Mouse (Mus musculus) kidney, embryonic 16.5 days (tissue): ENCODE data around the gene Ttc36. TPM values are rescaled to one million over a fixed set of nuclear protein-coding genes. Genes with fewer than 3 reads are reported as not detected.
"Not testable (repeated sequence)": the region's sequence is repeated elsewhere in the genome, so short reads cannot be mapped to it uniquely, and the experiment has no call there.

ENCODE experiments used
- ATAC-seq: fragments of 200-750 bp; cut with Nextera tagmentation; 2 replicates; pipeline ENCODE4 v1.8.0; 2017; ENCODE audit warnings: moderate TSS enrichment; ENCODE audit not compliant: low FRiP score, low TSS enrichment
- H3K27ac ChIP-seq: fragments of 300-500 bp; sonication (generic); 2 replicates; pipeline ENCODE4 v1.5.1; 2014; ENCODE audit warnings: low read length
- H3K27me3 ChIP-seq: fragments of 300-500 bp; sonication (generic); 2 replicates; pipeline ENCODE4 v1.6.1; 2014; ENCODE audit warnings: low read length, control low read depth, mixed read lengths; ENCODE audit not compliant: insufficient read depth
- H3K36me3 ChIP-seq: fragments of 300-500 bp; sonication (generic); 2 replicates; pipeline ENCODE4 v1.6.1; 2014; ENCODE audit warnings: low read length, control low read depth, mixed read lengths; ENCODE audit not compliant: insufficient read depth
- H3K4me1 ChIP-seq: fragments of 300-500 bp; sonication (generic); 2 replicates; pipeline ENCODE4 v1.6.1; 2014; ENCODE audit warnings: low read length, control low read depth, mixed read lengths; ENCODE audit not compliant: insufficient read depth
- H3K4me2 ChIP-seq: fragments of 300-500 bp; sonication (generic); replicated peaks from 2 replicates; pipeline ENCODE4 v1.6.1; 2014; ENCODE audit warnings: low read depth, low read length
- H3K4me3 ChIP-seq: fragments of 300-500 bp; sonication (generic); 2 replicates; pipeline ENCODE4 v1.5.1; 2014; ENCODE audit warnings: mild to moderate bottlenecking, low read length
- H3K9ac ChIP-seq: fragments of 300-500 bp; sonication (generic); replicated peaks from 2 replicates; pipeline ENCODE4 v1.6.1; 2014; ENCODE audit warnings: low read length
- H3K9me3 ChIP-seq: fragments of 300-500 bp; sonication (generic); 2 replicates; pipeline ENCODE4 v1.6.1; 2016; ENCODE audit warnings: low read length, control low read depth
- WGBS: fragments of 180-500 bp; shearing (Covaris S2); extraction: QIAGEN DNeasy Blood & Tissue Kit; methylation state at CpG from one replicate; pipeline ENCODE4 v1.1.7; 2014; 5-methylcytosine and 5-hydroxymethylcytosine counted together
- polyA plus RNA-seq: library from polyadenylated mRNA; unstranded; fragments of >200 nt; fragmentation: Nextera tagmentation; extraction: Ambion mirVana; gene quantifications from 2 replicates; pipeline ENCODE4 v1.2.1, GENCODE M21; 2015

Ttc36 gene
- polyA plus RNA-seq, 1 experiment from 2014 or later, result 182 TPM

- no peak for ATAC-seq
- 81% methylated on average over 9 of the region's 9 CpGs for WGBS
- H3K36me3 ChIP-seq, result peaks cover 49% of the 10 kb centered on the region
These were observed 10.0 kb downstream of the Ttc36 start for GRCm38 (mm10) chr9:44792842-44793241.

GRCm38 (mm10) chr9:44772750-44773651 is 29.9 kb downstream of the Ttc36 start:
- Histone ChIP-seq H3K9me3 (no peaks in the 10 kb centered on the region), H3K4me1 (peaks cover 8% of the 10 kb centered on the region)
- under 1% methylated on average over 41 of the region's 41 CpGs for WGBS

More at GRCm38 (mm10) chr9:44792842-44793241, 10.0 kb downstream of the Ttc36 start:
- H3K4me3 ChIP-seq, result no peak overlapping the region
- H3K27me3 ChIP-seq, result no peaks in the 10 kb centered on the region
- no peaks in the 10 kb centered on the region for H3K9me3 ChIP-seq
- no peak overlapping the region for H3K4me2 ChIP-seq
- H3K4me1 ChIP-seq, result no peaks in the 10 kb centered on the region
- no peak overlapping the region for H3K9ac ChIP-seq
- no peak overlapping the region for H3K27ac ChIP-seq

GRCm38 (mm10) chr9:44772392-44772749 is 30.5 kb downstream of the Ttc36 start:
- ATAC-seq, result no peak
- Histone ChIP-seq H3K9me3 (no peaks in the 10 kb centered on the region), H3K27me3 (no peaks in the 10 kb centered on the region), H3K27ac (peak overlapping the region; percentile 70), H3K36me3 (peaks cover 9% of the 10 kb centered on the region), H3K4me1 (peaks cover 8% of the 10 kb centered on the region), H3K9ac (peak overlapping the region; percentile 41; the same call in 1 of the 2 replicates), H3K4me3 (no peak overlapping the region), H3K4me2 (no peak overlapping the region)
- 21% methylated on average over 5 of the region's 5 CpGs for WGBS

More at GRCm38 (mm10) chr9:44772750-44773651, 29.9 kb downstream of the Ttc36 start:
- H3K9ac ChIP-seq, result peak overlapping the region; percentile 92
- H3K36me3 ChIP-seq, result peaks cover 9% of the 10 kb centered on the region
- ATAC-seq, result peak; percentile 100
- H3K27ac ChIP-seq, result peak overlapping the region; percentile 86
- peak overlapping the region; percentile 72 for H3K4me3 ChIP-seq
- H3K27me3 ChIP-seq, result no peaks in the 10 kb centered on the region
- H3K4me2 ChIP-seq, result peak overlapping the region; percentile 89

- H3K9me3 ChIP-seq, result no peaks in the 10 kb centered on the region
- 94% methylated on average over 5 of the region's 5 CpGs for WGBS
- H3K4me2 ChIP-seq, result no peak overlapping the region
- no peaks in the 10 kb centered on the region for H3K27me3 ChIP-seq
- H3K27ac ChIP-seq, result no peak overlapping the region
- H3K36me3 ChIP-seq, result peaks cover 9% of the 10 kb centered on the region
- peaks cover 11% of the 10 kb centered on the region for H3K4me1 ChIP-seq
- no peak overlapping the region for H3K4me3 ChIP-seq
- no peak overlapping the region for H3K9ac ChIP-seq
- ATAC-seq, result no peak
These were observed 31.5 kb downstream of the Ttc36 start for GRCm38 (mm10) chr9:44771376-44771775.

- Histone ChIP-seq H3K4me2 (peak overlapping the region; percentile 81), H3K4me3 (peak overlapping the region; percentile 100), H3K4me1 (peaks cover 29% of the 10 kb centered on the region), H3K27ac (0 out of 2 replicates have a peak overlapping the region, but pooled peaks have one; percentile 33)
- H3K9ac ChIP-seq, ATAC-seq, H3K27me3 ChIP-seq, H3K36me3 ChIP-seq, H3K9me3 ChIP-seq: not testable (repeated sequence)
- WGBS, result 45% methylated on average over 7 of the region's 9 CpGs
These were observed 34.9 kb downstream of the Ttc36 start for GRCm38 (mm10) chr9:44768029-44768394.

GRCm38 (mm10) chr9:44767101-44768028 is 35.5 kb downstream of the Ttc36 start, which contains the start of the genes Arcn1 and Ift46:
Gene Arcn1, minus strand, starts transcription at chr9:44767845.
Gene Ift46, plus strand, starts transcription at chr9:44767908.
- H3K36me3 ChIP-seq, result no peaks in the 10 kb centered on the region
- no peaks in the 10 kb centered on the region for H3K9me3 ChIP-seq
- H3K4me3 ChIP-seq, result peak within 1 kb of the TSS; percentile 100
- H3K27me3 ChIP-seq, result no peaks in the 10 kb centered on the region
- H3K9ac ChIP-seq, result peak within 1 kb of the TSS; percentile 99
- WGBS, result under 1% methylated on average over 76 of the region's 82 CpGs
- peak within 1 kb of the TSS; percentile 81 for H3K4me2 ChIP-seq
- peak within 1 kb of the TSS; percentile 98 for H3K27ac ChIP-seq
- H3K4me1 ChIP-seq, result peaks cover 28% of the 10 kb centered on the region
- ATAC-seq, result peak; percentile 84

- WGBS, result 54% methylated on average over 2 of the region's 2 CpGs
- ATAC-seq, result no peak
These were observed 42.0 kb downstream of the Ttc36 start for GRCm38 (mm10) chr9:44760873-44761272.

More at GRCm38 (mm10) chr9:44760873-44761272, 42.0 kb downstream of the Ttc36 start:
- H3K9me3 ChIP-seq, result no peaks in the 10 kb centered on the region
- H3K4me3 ChIP-seq, result no peak overlapping the region
- peaks cover 23% of the 10 kb centered on the region; the same call in 1 of the 2 replicates for H3K36me3 ChIP-seq
- no peaks in the 10 kb centered on the region for H3K27me3 ChIP-seq
- H3K4me1 ChIP-seq, result peaks cover 26% of the 10 kb centered on the region
- H3K4me2 ChIP-seq, result no peak overlapping the region
- no peak overlapping the region for H3K27ac ChIP-seq
- no peak overlapping the region for H3K9ac ChIP-seq

Other genes starting within 250 kb of the Ttc36 start
- 0.11 TPM in 1 of 2 replicates, not detected in the other for gene Cxcr5, start 241.2 kb downstream of the Ttc36 start, polyA plus RNA-seq
- gene Ddx6, start 198.2 kb downstream of the Ttc36 start, polyA plus RNA-seq, result 11.2 and 13.9 TPM in 2 replicates
- gene Treh, start 129.8 kb downstream of the Ttc36 start, polyA plus RNA-seq, result 0.17 TPM in 1 of 2 replicates, not detected in the other
- 37.0 and 37.6 TPM in 2 replicates for gene Phldb1, start 67.9 kb downstream of the Ttc36 start, polyA plus RNA-seq
- gene Arcn1, start 35.2 kb downstream of the Ttc36 start, polyA plus RNA-seq, result 217 and 219 TPM in 2 replicates
- gene Ift46, start 35.2 kb downstream of the Ttc36 start, polyA plus RNA-seq, result 100 and 111 TPM in 2 replicates
- 34.9 and 40.4 TPM in 2 replicates for gene Tmem25, start 3.8 kb downstream of the Ttc36 start, polyA plus RNA-seq
- gene Kmt2a, start 78.2 kb upstream of the Ttc36 start, polyA plus RNA-seq, result 10.8 and 13.5 TPM in 2 replicates
- 677 and 753 TPM in 2 replicates for gene Atp5l, start 117.7 kb upstream of the Ttc36 start, polyA plus RNA-seq
- gene Ube4a, start 162.5 kb upstream of the Ttc36 start, polyA plus RNA-seq, result 24.3 and 29.1 TPM in 2 replicates
- gene Cd3g, start 177.4 kb upstream of the Ttc36 start, polyA plus RNA-seq, result not detected in 2 replicates
- not detected in 2 replicates for gene Cd3d, start 178.7 kb upstream of the Ttc36 start, polyA plus RNA-seq
- not detected in 2 replicates for gene Cd3e, start 206.6 kb upstream of the Ttc36 start, polyA plus RNA-seq
- 20.3 and 23.4 TPM in 2 replicates for gene Mpzl2, start 236.7 kb upstream of the Ttc36 start, polyA plus RNA-seq